Mouse (Mus musculus): ENCODE measurements around the gene Gm13275. TPM values are rescaled to one million over a fixed set of nuclear protein-coding genes. Genes with fewer than 3 reads are reported as not detected.
"Not testable (repeated sequence)": the region's sequence is repeated elsewhere in the genome, so short reads cannot be mapped to it uniquely, and the experiment has no call there.

Gm13275 gene
- polyA plus RNA-seq, 1 experiment from 2014 or later: not detected

DNA sequence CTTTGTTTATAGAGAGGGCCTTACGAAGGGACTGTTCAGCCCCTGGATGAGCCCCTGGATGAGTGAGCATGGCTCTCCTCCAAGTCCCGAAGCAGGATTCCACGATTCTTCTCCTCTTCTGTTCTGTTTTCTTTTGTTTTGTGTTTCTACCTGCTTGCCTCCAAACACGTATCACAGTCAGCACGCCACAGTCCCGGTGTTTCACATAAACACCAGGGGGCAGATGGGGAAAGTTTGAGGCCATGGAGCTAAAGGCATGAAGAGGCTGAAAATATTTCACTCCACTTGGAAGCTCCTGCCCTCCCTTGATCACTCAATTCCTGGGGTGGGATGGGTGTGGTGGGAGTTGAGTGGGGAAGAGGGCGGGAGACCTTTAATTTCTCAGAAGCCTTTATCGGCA is 32.5 kb upstream of the Gm13275 start:
- H3K36me3 ChIP-seq (ENCODE audit: control insufficient read depth, insufficient read depth, low read length); H3K4me2 ChIP-seq (ENCODE audit: low read length); H3K4me3 ChIP-seq (replicated peaks; ENCODE audit: low read depth, low read length); H3K4me1 ChIP-seq (ENCODE audit: control insufficient read depth, insufficient read depth, low read length); H3K27ac ChIP-seq (replicated peaks; ENCODE audit: low read depth, low read length); ATAC-seq (ENCODE audit: low FRiP score, low TSS enrichment); DNase-seq; H3K27me3 ChIP-seq (ENCODE audit: control insufficient read depth, insufficient read depth, low read length); H3K9ac ChIP-seq (replicated peaks; ENCODE audit: low read length); H3K9me3 ChIP-seq (ENCODE audit: control insufficient read depth, low read length): not testable (repeated sequence)
- WGBS: 73% methylated on average over 6 of the region's 8 CpGs

DNA sequence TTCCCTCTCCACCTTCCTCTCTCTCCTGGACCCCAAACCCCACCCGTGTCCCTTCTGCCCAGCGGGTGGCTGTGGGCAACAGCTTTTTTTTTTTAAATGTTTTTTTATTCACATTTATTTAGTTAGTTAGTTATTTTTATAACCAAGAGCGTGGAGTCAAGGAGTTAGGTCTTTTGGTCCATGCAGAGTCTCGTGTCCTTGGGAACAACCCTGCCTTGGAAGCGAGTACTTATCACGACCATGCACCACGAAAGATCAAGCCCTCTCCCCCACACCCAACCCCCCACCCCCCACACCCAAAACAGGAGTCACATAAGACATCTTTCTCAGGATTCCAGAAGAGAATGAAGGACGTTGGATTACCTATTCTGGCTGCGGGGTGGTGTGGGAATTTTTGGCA is 31.9 kb upstream of the Gm13275 start:
- not testable (repeated sequence) for DNase-seq; H3K27me3 ChIP-seq (ENCODE audit: control insufficient read depth, insufficient read depth, low read length); H3K9me3 ChIP-seq (ENCODE audit: control insufficient read depth, low read length); ATAC-seq (ENCODE audit: low FRiP score, low TSS enrichment); H3K4me2 ChIP-seq (ENCODE audit: low read length); H3K4me3 ChIP-seq (replicated peaks; ENCODE audit: low read depth, low read length); H3K36me3 ChIP-seq (ENCODE audit: control insufficient read depth, insufficient read depth, low read length); H3K9ac ChIP-seq (replicated peaks; ENCODE audit: low read length); H3K27ac ChIP-seq (replicated peaks; ENCODE audit: low read depth, low read length); H3K4me1 ChIP-seq (ENCODE audit: control insufficient read depth, insufficient read depth, low read length)
- 65% methylated on average over 8 of the region's 9 CpGs for WGBS

DNA sequence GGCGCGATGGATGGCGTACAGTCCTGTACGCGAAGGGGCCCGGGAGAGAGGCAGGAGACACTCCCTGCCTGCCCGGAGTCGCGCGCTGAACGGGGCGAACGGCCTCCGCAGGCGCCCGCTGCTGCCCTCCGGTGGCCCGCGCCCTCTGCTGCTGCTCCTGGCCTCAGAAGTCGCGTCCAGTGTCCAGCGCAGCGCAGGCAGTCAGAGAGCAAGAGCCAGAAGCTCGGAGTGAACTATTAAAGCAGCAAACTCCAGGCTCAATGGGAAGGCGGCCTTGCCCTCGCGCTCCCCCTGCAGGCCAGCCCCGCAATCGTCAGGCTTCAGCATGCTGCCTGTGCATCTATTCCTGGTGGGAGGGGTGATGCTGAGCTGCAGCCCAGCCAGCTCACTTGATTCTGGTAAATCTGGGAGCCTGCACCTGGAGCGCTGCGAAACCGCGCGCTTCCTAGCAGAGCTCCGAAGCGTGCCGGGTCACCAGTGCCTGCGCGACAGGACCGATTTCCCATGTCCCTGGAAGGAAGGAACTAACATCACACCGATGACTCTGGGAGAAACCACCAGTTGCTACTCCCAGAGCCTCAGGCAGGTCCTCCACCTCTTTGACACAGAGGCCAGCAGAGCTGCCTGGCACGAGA is 30.8 kb upstream of the Gm13275 start:
- not testable (repeated sequence) for H3K4me1 ChIP-seq (ENCODE audit: control insufficient read depth, insufficient read depth, low read length); H3K9ac ChIP-seq (replicated peaks; ENCODE audit: low read length); ATAC-seq (ENCODE audit: low FRiP score, low TSS enrichment); H3K27me3 ChIP-seq (ENCODE audit: control insufficient read depth, insufficient read depth, low read length); H3K9me3 ChIP-seq (ENCODE audit: control insufficient read depth, low read length); H3K36me3 ChIP-seq (ENCODE audit: control insufficient read depth, insufficient read depth, low read length); H3K27ac ChIP-seq (replicated peaks; ENCODE audit: low read depth, low read length)
- peak overlapping the region; percentile 19 for H3K4me3 ChIP-seq (replicated peaks; ENCODE audit: low read depth, low read length)
- peak; percentile 71 for DNase-seq
- H3K4me2 ChIP-seq (ENCODE audit: low read length): peak overlapping the region; percentile 51
- 2% methylated on average over 25 of the region's 42 CpGs for WGBS

DNA sequence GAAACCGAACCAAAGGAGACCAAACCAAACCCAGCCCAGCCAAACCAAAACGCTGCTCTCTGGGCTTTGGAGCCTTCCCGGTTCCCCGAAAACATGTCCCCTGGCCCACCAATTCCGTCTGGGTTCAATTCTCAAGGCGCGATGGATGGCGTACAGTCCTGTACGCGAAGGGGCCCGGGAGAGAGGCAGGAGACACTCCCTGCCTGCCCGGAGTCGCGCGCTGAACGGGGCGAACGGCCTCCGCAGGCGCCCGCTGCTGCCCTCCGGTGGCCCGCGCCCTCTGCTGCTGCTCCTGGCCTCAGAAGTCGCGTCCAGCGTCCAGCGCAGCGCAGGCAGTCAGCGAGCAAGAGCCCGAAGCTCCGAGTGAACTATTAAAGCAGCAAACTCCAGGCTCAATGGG is 20.8 kb upstream of the Gm13275 start, which contains the start of gene Gm13290:
TSS of gene Gm13290 (plus strand) at position 301 of the 400 bp plus-strand sequence.
- DNase-seq; H3K4me3 ChIP-seq (replicated peaks; ENCODE audit: low read depth, low read length); H3K27ac ChIP-seq (replicated peaks; ENCODE audit: low read depth, low read length); H3K9ac ChIP-seq (replicated peaks; ENCODE audit: low read length); H3K36me3 ChIP-seq (ENCODE audit: control insufficient read depth, insufficient read depth, low read length); ATAC-seq (ENCODE audit: low FRiP score, low TSS enrichment); H3K27me3 ChIP-seq (ENCODE audit: control insufficient read depth, insufficient read depth, low read length); H3K9me3 ChIP-seq (ENCODE audit: control insufficient read depth, low read length); H3K4me1 ChIP-seq (ENCODE audit: control insufficient read depth, insufficient read depth, low read length); H3K4me2 ChIP-seq (ENCODE audit: low read length): not testable (repeated sequence)
- no CpG with 5 or more reads among the region's 32 CpGs for WGBS

DNA sequence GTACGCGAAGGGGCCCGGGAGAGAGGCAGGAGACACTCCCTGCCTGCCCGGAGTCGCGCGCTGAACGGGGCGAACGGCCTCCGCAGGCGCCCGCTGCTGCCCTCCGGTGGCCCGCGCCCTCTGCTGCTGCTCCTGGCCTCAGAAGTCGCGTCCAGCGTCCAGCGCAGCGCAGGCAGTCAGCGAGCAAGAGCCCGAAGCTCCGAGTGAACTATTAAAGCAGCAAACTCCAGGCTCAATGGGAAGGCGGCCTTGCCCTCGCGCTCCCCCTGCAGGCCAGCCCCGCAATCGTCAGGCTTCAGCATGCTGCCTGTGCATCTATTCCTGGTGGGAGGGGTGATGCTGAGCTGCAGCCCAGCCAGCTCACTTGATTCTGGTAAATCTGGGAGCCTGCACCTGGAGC is 17.7 kb upstream of the Gm13275 start, which contains the start of gene Gm13289:
TSS of gene Gm13289 (plus strand) at position 301 of the 400 bp plus-strand sequence.
- not testable (repeated sequence) for H3K27ac ChIP-seq (replicated peaks; ENCODE audit: low read depth, low read length); H3K27me3 ChIP-seq (ENCODE audit: control insufficient read depth, insufficient read depth, low read length); DNase-seq; H3K4me2 ChIP-seq (ENCODE audit: low read length); ATAC-seq (ENCODE audit: low FRiP score, low TSS enrichment); H3K4me1 ChIP-seq (ENCODE audit: control insufficient read depth, insufficient read depth, low read length); H3K9me3 ChIP-seq (ENCODE audit: control insufficient read depth, low read length); H3K9ac ChIP-seq (replicated peaks; ENCODE audit: low read length); H3K36me3 ChIP-seq (ENCODE audit: control insufficient read depth, insufficient read depth, low read length); H3K4me3 ChIP-seq (replicated peaks; ENCODE audit: low read depth, low read length)
- no CpG with 5 or more reads among the region's 29 CpGs for WGBS

DNA sequence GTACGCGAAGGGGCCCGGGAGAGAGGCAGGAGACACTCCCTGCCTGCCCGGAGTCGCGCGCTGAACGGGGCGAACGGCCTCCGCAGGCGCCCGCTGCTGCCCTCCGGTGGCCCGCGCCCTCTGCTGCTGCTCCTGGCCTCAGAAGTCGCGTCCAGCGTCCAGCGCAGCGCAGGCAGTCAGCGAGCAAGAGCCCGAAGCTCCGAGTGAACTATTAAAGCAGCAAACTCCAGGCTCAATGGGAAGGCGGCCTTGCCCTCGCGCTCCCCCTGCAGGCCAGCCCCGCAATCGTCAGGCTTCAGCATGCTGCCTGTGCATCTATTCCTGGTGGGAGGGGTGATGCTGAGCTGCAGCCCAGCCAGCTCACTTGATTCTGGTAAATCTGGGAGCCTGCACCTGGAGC is 14.7 kb upstream of the Gm13275 start, which contains the start of gene Gm13272:
TSS of gene Gm13272 (plus strand) at position 301 of the 400 bp plus-strand sequence.
- H3K4me3 ChIP-seq (replicated peaks; ENCODE audit: low read depth, low read length); H3K4me1 ChIP-seq (ENCODE audit: control insufficient read depth, insufficient read depth, low read length); H3K4me2 ChIP-seq (ENCODE audit: low read length); H3K27ac ChIP-seq (replicated peaks; ENCODE audit: low read depth, low read length); H3K9me3 ChIP-seq (ENCODE audit: control insufficient read depth, low read length); H3K9ac ChIP-seq (replicated peaks; ENCODE audit: low read length); H3K27me3 ChIP-seq (ENCODE audit: control insufficient read depth, insufficient read depth, low read length); DNase-seq; ATAC-seq (ENCODE audit: low FRiP score, low TSS enrichment); H3K36me3 ChIP-seq (ENCODE audit: control insufficient read depth, insufficient read depth, low read length): not testable (repeated sequence)
- no CpG with 5 or more reads among the region's 29 CpGs for WGBS

DNA sequence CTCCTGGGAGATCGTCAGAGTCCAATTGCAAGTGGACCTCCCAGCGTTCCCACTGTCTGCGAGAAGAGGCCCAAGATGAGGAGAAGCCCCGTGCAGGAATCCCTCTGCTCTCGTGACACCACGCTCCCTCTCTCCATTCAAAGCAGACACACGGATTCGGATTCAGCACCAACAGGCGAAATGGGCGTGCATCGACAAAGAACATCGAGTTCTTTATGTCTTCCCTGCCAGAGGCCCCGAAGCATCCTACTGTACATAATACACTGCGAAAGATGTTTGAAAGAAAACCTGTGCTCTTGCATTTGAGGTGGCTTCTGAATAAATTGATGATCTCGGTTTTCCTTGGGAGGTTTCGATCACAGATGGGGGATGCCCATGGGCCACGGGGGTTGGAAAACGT is 14.0 kb upstream of the Gm13275 start:
- not testable (repeated sequence) for H3K36me3 ChIP-seq (ENCODE audit: control insufficient read depth, insufficient read depth, low read length); H3K9ac ChIP-seq (replicated peaks; ENCODE audit: low read length); ATAC-seq (ENCODE audit: low FRiP score, low TSS enrichment); H3K4me1 ChIP-seq (ENCODE audit: control insufficient read depth, insufficient read depth, low read length); H3K9me3 ChIP-seq (ENCODE audit: control insufficient read depth, low read length); H3K4me2 ChIP-seq (ENCODE audit: low read length); H3K27ac ChIP-seq (replicated peaks; ENCODE audit: low read depth, low read length); DNase-seq; H3K27me3 ChIP-seq (ENCODE audit: control insufficient read depth, insufficient read depth, low read length); H3K4me3 ChIP-seq (replicated peaks; ENCODE audit: low read depth, low read length)
- WGBS: 47% methylated on average over 16 of the region's 18 CpGs

DNA sequence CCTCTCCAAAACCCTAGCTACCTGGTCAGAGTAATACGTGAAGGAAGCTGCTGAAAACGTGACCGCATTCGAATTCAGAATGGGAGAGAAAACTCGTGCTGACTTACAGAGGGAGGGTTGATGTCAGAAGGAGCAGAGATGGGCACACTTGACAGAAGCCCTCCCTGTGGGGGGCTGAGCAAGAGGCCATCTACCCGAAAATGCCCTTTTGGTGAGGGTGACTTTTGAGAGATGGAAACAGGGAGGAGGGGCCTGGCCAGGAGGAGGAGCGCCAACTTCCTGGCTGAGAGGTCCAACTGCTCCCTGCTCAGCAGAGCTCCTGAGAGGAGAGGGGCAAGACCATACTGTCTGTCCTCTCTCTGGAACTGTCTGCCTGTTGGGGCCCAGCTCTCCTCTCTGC is 12.5 kb upstream of the Gm13275 start, which contains the start of gene Ifnz:
TSS of gene Ifnz (plus strand) at position 301 of the 400 bp plus-strand sequence.
- WGBS: 25% methylated on average over 4 of the region's 7 CpGs
- H3K4me2 ChIP-seq (ENCODE audit: low read length): 0 out of 2 replicates have a peak within 1 kb of the TSS, but pooled peaks have one; percentile 27
- H3K9me3 ChIP-seq (ENCODE audit: control insufficient read depth, low read length); H3K27me3 ChIP-seq (ENCODE audit: control insufficient read depth, insufficient read depth, low read length); H3K27ac ChIP-seq (replicated peaks; ENCODE audit: low read depth, low read length); H3K4me1 ChIP-seq (ENCODE audit: control insufficient read depth, insufficient read depth, low read length); H3K9ac ChIP-seq (replicated peaks; ENCODE audit: low read length); H3K36me3 ChIP-seq (ENCODE audit: control insufficient read depth, insufficient read depth, low read length); DNase-seq; ATAC-seq (ENCODE audit: low FRiP score, low TSS enrichment); H3K4me3 ChIP-seq (replicated peaks; ENCODE audit: low read depth, low read length): not testable (repeated sequence)

DNA sequence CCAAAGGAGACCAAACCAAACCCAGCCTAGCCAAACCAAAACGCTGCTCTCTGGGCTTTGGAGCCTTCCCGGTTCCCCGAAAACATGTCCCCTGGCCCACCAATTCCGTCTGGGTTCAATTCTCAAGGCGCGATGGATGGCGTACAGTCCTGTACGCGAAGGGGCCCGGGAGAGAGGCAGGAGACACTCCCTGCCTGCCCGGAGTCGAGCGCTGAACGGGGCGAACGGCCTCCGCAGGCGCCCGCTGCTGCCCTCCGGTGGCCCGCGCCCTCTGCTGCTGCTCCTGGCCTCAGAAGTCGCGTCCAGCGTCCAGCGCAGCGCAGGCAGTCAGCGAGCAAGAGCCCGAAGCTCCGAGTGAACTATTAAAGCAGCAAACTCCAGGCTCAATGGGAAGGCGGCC is 12.0 kb upstream of the Gm13275 start:
- 0% methylated on average over 15 of the region's 31 CpGs for WGBS
- not testable (repeated sequence) for H3K36me3 ChIP-seq (ENCODE audit: control insufficient read depth, insufficient read depth, low read length); DNase-seq; H3K4me3 ChIP-seq (replicated peaks; ENCODE audit: low read depth, low read length); H3K27me3 ChIP-seq (ENCODE audit: control insufficient read depth, insufficient read depth, low read length); H3K27ac ChIP-seq (replicated peaks; ENCODE audit: low read depth, low read length); H3K9me3 ChIP-seq (ENCODE audit: control insufficient read depth, low read length); H3K9ac ChIP-seq (replicated peaks; ENCODE audit: low read length); H3K4me1 ChIP-seq (ENCODE audit: control insufficient read depth, insufficient read depth, low read length); ATAC-seq (ENCODE audit: low FRiP score, low TSS enrichment)
- 0 out of 2 replicates have a peak overlapping the region, but pooled peaks have one; percentile 27 for H3K4me2 ChIP-seq (ENCODE audit: low read length)

All from midbrain, embryonic 14.5 days (tissue).